ENCODE assay signal across 17 mouse cellular contexts in genomic region chr4:62652215-62652614, GRCm38 (mm10).
DNase-seq lines count a peak whose midpoint lies in the region; TF ChIP-seq lines count a peak whose summit lies in the region.
"Had no signal": no experiment of that assay in that cellular context is flagged by ENCODE, and none has a peak within 500 bp of the region (broad histone marks: within the 10 kb centered on the region; RNA-seq: fewer than 3 reads in every experiment).

No protein-coding gene starts in this region.

- no peak for DNase-seq in gastrocnemius, adult 2 months
- DNase-seq in gastrocnemius, postnatal 4 days (ENCODE audit: low spot score in 2 of 2), result no peak
- peak; percentile 71 for DNase-seq in layer of hippocampus, adult 9-11 months
- no peak for DNase-seq in layer of hippocampus, postnatal 36 days
- DNase-seq in brain, adult 2 months (ENCODE audit: low read depth, low spot score), result peak; percentile 69
- no peak for DNase-seq in embryonic facial prominence, embryonic 10.5 days (ENCODE audit: low spot score)
- DNase-seq in adipocyte (ENCODE audit: low spot score), result no peak
- DNase-seq: adrenal gland, adult 2 months; kidney, adult 8-10 months; kidney, postnatal 4 days; spleen, adult 18-20 months; thymus, postnatal 14 days had no signal

- H3K4me3 ChIP-seq in gastrocnemius, adult 2 months, result no peak overlapping the region
- H3K4me3 ChIP-seq in embryonic facial prominence, embryonic 10.5 days, result no peak overlapping the region
- H3K4me3 ChIP-seq: heart, embryonic 15.5 days; hindbrain, embryonic 12.5 days; limb, embryonic 12.5 days; lung, embryonic 15.5 days had no signal

- no peaks in the 10 kb centered on the region for H3K36me3 ChIP-seq in embryonic facial prominence, embryonic 10.5 days (replicated peaks)
- H3K36me3 ChIP-seq: heart, embryonic 15.5 days; limb, embryonic 12.5 days; lung, embryonic 15.5 days had no signal

- intact Hi-C loops in gastrocnemius, adult 2 months (cut with DNase I), result no loop called here

- H3K27me3 ChIP-seq in embryonic facial prominence, embryonic 10.5 days (replicated peaks; ENCODE audit: low read depth, poor library complexity, severe bottlenecking), result no peaks in the 10 kb centered on the region
- H3K27me3 ChIP-seq: hindbrain, embryonic 12.5 days; lung, embryonic 15.5 days had no signal

- peaks cover 40% of the 10 kb centered on the region for H3K4me1 ChIP-seq in embryonic facial prominence, embryonic 10.5 days
- H3K4me1 ChIP-seq: heart, embryonic 15.5 days; hindbrain, embryonic 12.5 days had no signal

- peak overlapping the region; percentile 12; the same call in 1 of the 2 replicates for H3K27ac ChIP-seq in gastrocnemius, adult 2 months
- H3K27ac ChIP-seq in embryonic facial prominence, embryonic 10.5 days (replicated peaks), result peak overlapping the region; percentile 51
- H3K27ac ChIP-seq: heart, embryonic 15.5 days; hindbrain, embryonic 12.5 days; kidney, postnatal 0 days; limb, embryonic 12.5 days; lung, embryonic 15.5 days had no signal

- TF ChIP-seq CTCF in gastrocnemius, adult 2 months (IDR thresholded peaks at IDR 0.05), result no peak

- no peaks in the 10 kb centered on the region for H3K9me3 ChIP-seq in embryonic facial prominence, embryonic 10.5 days
- H3K9me3 ChIP-seq: heart, embryonic 15.5 days; hindbrain, embryonic 12.5 days; limb, embryonic 12.5 days; lung, embryonic 15.5 days had no signal

- 55% methylated on average over 4 of the region's 4 CpGs for WGBS in embryonic facial prominence, embryonic 10.5 days

Comparison
In these comparisons a context has a peak if more than half of its experiments do, and no peak if none do; other contexts are left out.
1. DNase-seq: peak in layer of hippocampus, adult 9-11 months (single experiment) and brain, adult 2 months (single experiment); none in gastrocnemius, adult 2 months (single experiment), gastrocnemius, postnatal 4 days (0 of 2), layer of hippocampus, postnatal 36 days (0 of 2), embryonic facial prominence, embryonic 10.5 days (single experiment) and adipocyte (single experiment).